Mouse (Mus musculus): ENCODE results near the gene Gm44579. TPM values are rescaled to one million over a fixed set of nuclear protein-coding genes. Genes with fewer than 3 reads are reported as not detected.
A peak's percentile ranks its signal among the peaks of the same experiment; 100 is the strongest.

The Gm44579 gene
- polyA plus RNA-seq, 1 experiment from 2014 or later, result not detected

DNA sequence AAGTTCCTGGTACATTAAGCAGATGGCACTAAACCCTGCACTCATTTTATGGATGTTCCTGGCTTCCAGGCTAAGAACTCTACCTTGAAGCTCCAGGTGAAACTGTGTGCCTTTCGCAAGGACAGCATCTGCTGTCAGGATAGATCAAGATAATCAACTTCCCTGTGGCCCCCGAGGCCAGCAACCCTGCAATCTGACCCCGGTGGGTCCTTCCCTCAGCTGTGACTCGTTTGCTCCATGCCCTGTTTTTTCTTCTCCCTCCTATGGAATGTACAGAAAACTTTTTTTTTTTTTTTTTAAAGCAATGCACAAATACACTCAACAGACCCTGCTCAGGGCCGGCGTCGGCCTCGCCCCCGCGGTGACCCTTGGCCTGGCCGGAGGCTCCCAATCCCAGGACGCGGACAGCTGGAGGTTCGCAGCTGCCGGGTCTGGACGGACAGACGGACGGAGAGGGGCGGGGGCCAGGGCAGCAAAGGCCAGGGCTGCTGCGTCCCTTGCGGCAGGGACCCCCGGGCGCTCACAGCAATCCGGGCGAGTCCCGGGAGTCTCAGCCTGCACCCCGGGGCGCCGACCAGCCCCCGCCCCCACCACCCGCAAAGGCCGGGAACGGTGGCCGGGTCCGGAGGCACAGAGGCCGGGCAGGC, 75.8 kb downstream of the Gm44579 start:
- Histone ChIP-seq H3K27ac (peak overlapping the region; percentile 93), H3K9me3 (no peaks in the 10 kb centered on the region), H3K36me3 (replicated peaks) (peaks cover 25% of the 10 kb centered on the region), H3K4me1 (peaks cover 18% of the 10 kb centered on the region), H3K27me3 (ENCODE audit: poor library complexity, severe bottlenecking) (no peaks in the 10 kb centered on the region), H3K4me3 (peak overlapping the region; percentile 93)
- WGBS, result 1% methylated on average over 36 of the region's 36 CpGs
- DNase-seq (ENCODE audit: extremely low spot score, low spot score), result peak; percentile 36

DNA sequence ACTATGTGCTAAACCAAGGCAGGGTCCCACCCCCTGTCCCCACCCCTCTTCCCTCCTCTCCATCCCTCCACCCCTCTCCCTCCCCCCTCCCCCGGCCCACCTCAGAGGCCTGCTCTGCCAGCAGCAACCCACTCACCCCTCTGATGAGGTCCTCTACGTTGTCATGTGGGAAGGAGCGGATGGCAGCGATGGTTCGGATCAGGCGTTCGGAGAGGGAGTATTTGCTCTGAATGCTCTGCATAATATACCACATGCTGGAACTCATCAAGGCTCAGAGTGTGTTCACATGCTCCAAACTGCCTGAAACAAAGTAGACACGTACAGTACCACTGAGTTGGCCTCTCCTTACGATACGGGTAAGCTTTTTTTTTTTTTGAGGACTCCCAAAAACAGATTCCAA, 78.3 kb downstream of the Gm44579 start:
- H3K27ac ChIP-seq, result no peak overlapping the region
- H3K27me3 ChIP-seq (ENCODE audit: poor library complexity, severe bottlenecking), result no peaks in the 10 kb centered on the region
- H3K9me3 ChIP-seq, result no peaks in the 10 kb centered on the region
- peaks cover 47% of the 10 kb centered on the region for H3K36me3 ChIP-seq (replicated peaks)
- H3K4me1 ChIP-seq, result peaks cover 23% of the 10 kb centered on the region
- no peak overlapping the region for H3K4me3 ChIP-seq
- no peak for DNase-seq (ENCODE audit: extremely low spot score, low spot score)
- 85% methylated on average over 10 of the region's 10 CpGs for WGBS

DNA sequence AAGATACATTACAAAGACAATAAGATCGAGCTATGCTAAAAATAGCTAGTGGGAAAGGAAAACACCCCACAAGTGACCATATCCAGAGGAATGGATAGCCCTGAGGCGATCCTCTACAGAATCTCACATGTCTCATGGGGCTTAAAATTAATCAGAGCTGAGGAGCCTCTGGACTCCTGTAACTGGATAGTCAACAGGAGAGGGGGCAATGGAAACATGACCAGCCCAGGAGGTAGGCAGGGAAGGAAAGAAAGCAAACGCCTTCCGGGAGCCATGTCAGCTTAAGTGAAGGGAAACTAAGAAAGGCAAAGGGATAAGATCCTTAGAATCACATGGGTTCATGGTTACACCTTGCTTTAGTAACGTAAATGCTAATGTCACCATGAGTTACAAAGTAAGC, 80.0 kb downstream of the Gm44579 start:
- peaks cover 63% of the 10 kb centered on the region for H3K36me3 ChIP-seq (replicated peaks)
- no peak for DNase-seq (ENCODE audit: extremely low spot score, low spot score)
- WGBS, result 90% methylated on average over 5 of the region's 5 CpGs

DNA sequence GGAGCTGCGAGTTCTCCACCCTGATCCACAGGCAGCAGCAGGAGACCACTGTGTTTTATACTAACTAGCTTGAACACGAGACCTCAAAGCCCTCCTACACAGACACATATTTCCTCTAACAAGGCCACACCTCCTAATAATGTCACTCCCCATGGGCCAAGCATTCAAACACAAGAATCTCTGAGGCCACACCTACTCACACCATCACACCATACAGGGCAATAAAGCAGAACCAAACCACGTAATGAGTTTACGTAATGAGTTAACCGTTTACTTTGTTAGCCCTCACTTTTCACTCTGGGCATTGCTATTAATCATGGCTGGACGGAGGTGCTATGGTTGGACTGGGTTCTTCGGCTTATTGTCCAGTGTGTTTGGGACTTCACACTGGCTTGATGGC, 81.0 kb downstream of the Gm44579 start:
- no peaks in the 10 kb centered on the region for H3K27me3 ChIP-seq (ENCODE audit: poor library complexity, severe bottlenecking)
- H3K9me3 ChIP-seq, result no peaks in the 10 kb centered on the region
- no peak for DNase-seq (ENCODE audit: extremely low spot score, low spot score)
- no peak overlapping the region for H3K27ac ChIP-seq
- peaks cover 73% of the 10 kb centered on the region for H3K36me3 ChIP-seq (replicated peaks)
- no peak overlapping the region for H3K4me3 ChIP-seq
- WGBS, result 88% methylated on average over 7 of the region's 7 CpGs
- peaks cover 12% of the 10 kb centered on the region for H3K4me1 ChIP-seq

More for the DNA sequence above, 80.0 kb downstream of the Gm44579 start:
- no peaks in the 10 kb centered on the region for H3K9me3 ChIP-seq
- H3K4me3 ChIP-seq, result no peak overlapping the region
- peaks cover 19% of the 10 kb centered on the region for H3K4me1 ChIP-seq
- H3K27ac ChIP-seq, result no peak overlapping the region
- H3K27me3 ChIP-seq (ENCODE audit: poor library complexity, severe bottlenecking), result no peaks in the 10 kb centered on the region

DNA sequence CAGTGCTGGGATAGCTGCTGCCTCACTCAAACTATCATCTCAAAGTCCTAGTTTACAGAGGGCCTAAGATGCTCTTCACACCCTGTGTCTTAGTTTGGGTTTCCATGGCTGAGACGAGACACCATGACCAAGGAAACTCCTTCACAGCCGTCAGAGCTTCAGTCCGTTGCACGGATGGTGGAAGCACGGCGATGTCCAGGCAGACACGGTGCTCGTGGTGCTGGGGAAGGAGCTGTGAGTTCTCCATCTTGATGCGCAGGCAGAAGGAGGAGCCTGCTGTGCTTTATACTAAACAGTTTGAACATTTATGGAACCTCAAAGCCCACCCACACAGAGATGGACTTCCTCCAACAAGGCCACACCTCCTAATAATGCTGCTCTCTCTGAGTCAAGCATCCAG, 83.9 kb downstream of the Gm44579 start:
- H3K4me1 ChIP-seq, result 0 out of 2 replicates have a peak, but pooled peaks cover 5% of the 10 kb centered on the region
- peaks cover 95% of the 10 kb centered on the region for H3K36me3 ChIP-seq (replicated peaks)
- H3K4me3 ChIP-seq, result no peak overlapping the region
- H3K9me3 ChIP-seq, result no peaks in the 10 kb centered on the region
- DNase-seq (ENCODE audit: extremely low spot score, low spot score), result no peak
- no peaks in the 10 kb centered on the region for H3K27me3 ChIP-seq (ENCODE audit: poor library complexity, severe bottlenecking)
- 94% methylated on average over 9 of the region's 9 CpGs for WGBS
- H3K27ac ChIP-seq, result no peak overlapping the region

Other genes starting within 250 kb of the Gm44579 start
- 183 and 190 TPM in 2 replicates for gene Col2a1, start 216.3 kb downstream of the Gm44579 start, polyA plus RNA-seq (2016; fragmentation: Nextera tagmentation; extraction: Ambion mirVana)
- 37.8 and 38.2 TPM in 2 replicates for gene Pfkm, start 128.4 kb downstream of the Gm44579 start, polyA plus RNA-seq (2016; fragmentation: Nextera tagmentation; extraction: Ambion mirVana)
- gene Senp1, start 127.2 kb downstream of the Gm44579 start, polyA plus RNA-seq (2016; fragmentation: Nextera tagmentation; extraction: Ambion mirVana), result 48.9 and 49.4 TPM in 2 replicates
- gene Asb8, start 55.4 kb downstream of the Gm44579 start, polyA plus RNA-seq (2016; fragmentation: Nextera tagmentation; extraction: Ambion mirVana), result 40.7 and 40.8 TPM in 2 replicates
- 4.4 and 4.6 TPM in 2 replicates for gene Ccdc184, start 53.8 kb downstream of the Gm44579 start, polyA plus RNA-seq (2016; fragmentation: Nextera tagmentation; extraction: Ambion mirVana)
- gene Olfr288, start 25.4 kb downstream of the Gm44579 start, polyA plus RNA-seq (2016; fragmentation: Nextera tagmentation; extraction: Ambion mirVana), result not detected in 2 replicates
- not detected in 2 replicates for gene Olfr287, start 79 bp upstream of the Gm44579 start, polyA plus RNA-seq (2016; fragmentation: Nextera tagmentation; extraction: Ambion mirVana)
- gene Olfr286, start 13.5 kb upstream of the Gm44579 start, polyA plus RNA-seq (2016; fragmentation: Nextera tagmentation; extraction: Ambion mirVana), result not detected in 2 replicates
- not detected in 2 replicates for gene H1fnt, start 36.3 kb upstream of the Gm44579 start, polyA plus RNA-seq (2016; fragmentation: Nextera tagmentation; extraction: Ambion mirVana)
- 0.47 and 0.58 TPM in 2 replicates for gene Zfp641, start 75.2 kb upstream of the Gm44579 start, polyA plus RNA-seq (2016; fragmentation: Nextera tagmentation; extraction: Ambion mirVana)
- gene Olfr285, start 96.4 kb upstream of the Gm44579 start, polyA plus RNA-seq (2016; fragmentation: Nextera tagmentation; extraction: Ambion mirVana), result not detected in 2 replicates
- gene Olfr284, start 120.0 kb upstream of the Gm44579 start, polyA plus RNA-seq (2016; fragmentation: Nextera tagmentation; extraction: Ambion mirVana), result not detected in 2 replicates
- gene Olfr283, start 160.0 kb upstream of the Gm44579 start, polyA plus RNA-seq (2016; fragmentation: Nextera tagmentation; extraction: Ambion mirVana), result not detected in 2 replicates
- gene Olfr282, start 210.2 kb upstream of the Gm44579 start, polyA plus RNA-seq (2016; fragmentation: Nextera tagmentation; extraction: Ambion mirVana), result not detected in 2 replicates
- gene Olfr281, start 231.6 kb upstream of the Gm44579 start, polyA plus RNA-seq (2016; fragmentation: Nextera tagmentation; extraction: Ambion mirVana), result not detected in 2 replicates
- gene OR5BS1P, start 248.9 kb upstream of the Gm44579 start, polyA plus RNA-seq (2016; fragmentation: Nextera tagmentation; extraction: Ambion mirVana), result not detected in 2 replicates

Measured in forebrain, embryonic 10.5 days (tissue).